Mouse (Mus musculus): Measurements from ENCODE around the gene Gm364.

DNA sequence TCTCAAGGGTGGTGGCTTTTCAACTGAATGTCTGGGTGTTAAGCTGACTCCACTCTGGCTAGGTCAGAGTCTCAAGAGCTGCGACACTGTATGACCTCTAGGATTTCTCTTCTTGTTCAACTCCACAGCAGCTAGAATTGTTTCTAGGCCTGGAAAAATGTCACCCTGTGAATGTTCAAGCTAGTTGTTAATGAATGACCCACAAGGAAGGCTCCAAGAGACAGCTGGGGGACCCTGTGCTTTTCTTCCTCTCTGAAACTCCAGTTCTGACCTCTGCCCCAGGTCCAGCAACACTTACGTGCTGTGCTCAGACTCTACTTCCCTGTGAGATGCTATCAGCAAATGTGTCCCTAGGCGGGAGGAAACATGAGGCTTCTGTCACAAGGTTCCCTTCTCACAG, 30.4 kb upstream of the Gm364 start:
- TF ChIP-seq CTCF (IDR thresholded peaks at IDR 0.05; ENCODE audit: insufficient read depth, low read depth, low read length): no peak
- TF ChIP-seq POLR2A (IDR thresholded peaks at IDR 0.05; ENCODE audit: insufficient read depth, low read depth, low read length): no peak

All from olfactory bulb, adult 2 months (tissue).